Mouse (Mus musculus): ENCODE measurements at regions not wholly inside any gene's neighbourhood (a gene's known extent, or its start where the extent isn't known, plus 50 kb on each side); places are given as distances from the start of the nearest gene placed in this dataset.
"Not testable (repeated sequence)": the region's sequence is repeated elsewhere in the genome, so short reads cannot be mapped to it uniquely, and the experiment has no call there.

DNA sequence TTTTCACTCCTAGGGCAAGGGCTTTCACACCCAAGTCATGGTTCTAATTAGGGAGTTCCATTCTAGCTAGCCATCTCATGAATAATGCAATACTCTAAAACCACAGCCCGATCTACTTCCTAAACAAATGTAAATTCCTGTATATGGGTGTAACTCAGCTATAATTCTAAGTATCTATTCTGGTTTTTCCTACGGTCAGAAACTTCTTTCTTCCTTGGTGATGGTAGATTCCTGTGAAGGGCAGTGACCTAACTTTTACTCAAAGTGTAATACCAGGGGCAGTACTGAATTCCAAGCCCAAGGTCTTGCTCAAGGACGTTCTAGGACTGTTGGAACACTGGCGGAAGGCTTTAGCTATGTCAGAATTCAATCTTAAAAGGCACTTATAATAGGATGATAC, 51.2 kb upstream of the Asns start:
- not testable (repeated sequence) for H3K9ac ChIP-seq; H3K36me3 ChIP-seq; H3K27ac ChIP-seq; H3K27me3 ChIP-seq; H3K4me3 ChIP-seq; H3K9me3 ChIP-seq; H3K4me2 ChIP-seq; ATAC-seq (ENCODE audit: borderline replicate concordance, extremely low read depth, low FRiP score, low TSS enrichment); H3K4me1 ChIP-seq
- 86% methylated on average over 4 of the region's 4 CpGs for WGBS

All from lung, embryonic 15.5 days (tissue).